Mouse (Mus musculus): ENCODE results near the gene Borcs8.

DNA sequence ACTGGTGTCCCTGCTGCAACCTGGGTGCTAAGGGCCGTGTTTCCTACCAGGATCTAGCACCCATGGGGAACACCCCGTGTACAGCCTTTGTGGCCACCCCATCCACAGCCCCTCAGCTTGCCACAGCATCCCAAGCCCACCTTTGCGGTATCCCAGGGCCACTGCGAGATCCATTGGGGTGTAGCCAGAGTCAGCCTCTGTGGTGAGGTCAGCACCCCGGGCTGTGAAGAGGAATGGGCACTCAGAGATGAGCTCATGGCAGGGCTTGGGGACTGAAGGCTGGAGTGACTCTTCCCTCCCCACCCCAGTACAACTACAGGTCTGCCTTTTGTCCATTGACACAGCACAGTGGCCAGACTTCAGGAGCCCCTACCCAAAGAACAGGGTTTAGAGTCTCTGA lies 5.2 kb upstream of the Borcs8 start:
- TF ChIP-seq CTCF (IDR thresholded peaks at IDR 0.05; ENCODE audit: low read depth) (no peak), EP300 (optimal IDR thresholded peaks at IDR 0.05) (no peak)

Measured in stomach, postnatal 0 days (tissue).